Mouse (Mus musculus): ENCODE measurements around the gene P3h2. TPM values are rescaled to one million over a fixed set of nuclear protein-coding genes. Genes with fewer than 3 reads are reported as not detected.

P3h2 gene
- polyA plus RNA-seq, 1 experiment from 2014 or later = 5.3 TPM

DNA sequence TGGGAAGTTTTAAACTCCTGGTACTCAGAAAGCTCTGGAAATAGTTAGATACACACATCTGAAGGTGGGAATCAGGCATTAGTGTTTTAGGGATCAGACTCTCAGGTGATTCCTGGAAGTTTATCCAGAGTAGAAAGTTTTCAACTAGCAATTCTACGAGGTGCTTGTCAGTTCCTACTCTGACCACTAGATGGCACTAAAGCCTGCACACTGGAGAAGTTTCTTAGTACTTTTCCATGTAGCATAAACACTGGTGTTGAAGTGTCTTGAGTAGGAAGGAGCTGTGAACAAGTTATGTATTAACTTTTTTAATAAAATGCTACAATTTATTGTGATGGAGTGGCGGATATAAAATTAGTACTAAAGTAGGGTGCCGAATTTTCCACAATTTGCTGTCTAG, 141.7 kb downstream of the P3h2 start:
- H3K9ac ChIP-seq (ENCODE audit: low read length) = no peak overlapping the region
- ATAC-seq (ENCODE audit: insufficient number of reproducible peaks, low FRiP score, low TSS enrichment, low read depth) = no peak
- no peak overlapping the region for H3K4me3 ChIP-seq (ENCODE audit: low read depth, low read length)
- no peaks in the 10 kb centered on the region for H3K9me3 ChIP-seq (ENCODE audit: control insufficient read depth, low read length)
- H3K36me3 ChIP-seq (ENCODE audit: control insufficient read depth, insufficient read depth, low read length) = no peaks in the 10 kb centered on the region
- no peak overlapping the region for H3K27ac ChIP-seq (replicated peaks; ENCODE audit: low read depth, low read length)
- peak; percentile 77 for DNase-seq (ENCODE audit: low spot score)
- no peaks in the 10 kb centered on the region for H3K4me1 ChIP-seq (ENCODE audit: control insufficient read depth, insufficient read depth, low read length)
- no peaks in the 10 kb centered on the region for H3K27me3 ChIP-seq (ENCODE audit: control insufficient read depth, insufficient read depth, low read length)
- no peak overlapping the region for H3K4me2 ChIP-seq (ENCODE audit: low read depth, severe bottlenecking)
- 28% methylated on average over 3 of the region's 3 CpGs for WGBS

DNA sequence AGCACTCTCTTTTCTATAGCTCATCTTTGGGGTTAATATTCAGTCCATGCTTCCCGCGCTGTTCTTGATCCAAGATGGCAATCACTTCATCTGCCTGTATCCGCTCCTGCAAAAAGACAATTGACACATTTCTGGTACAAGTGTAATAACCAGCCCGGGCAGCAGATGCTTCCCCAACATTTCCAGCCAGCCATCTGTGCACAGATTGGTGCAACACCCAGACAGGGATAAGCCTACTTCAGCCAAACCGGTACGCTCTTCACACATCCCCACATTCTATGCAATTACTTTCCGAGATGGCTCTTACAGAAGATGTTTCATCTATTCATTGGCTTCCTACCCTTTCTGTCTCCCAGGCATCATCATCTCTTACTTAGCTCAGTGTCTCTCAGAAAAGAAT, 145.2 kb downstream of the P3h2 start:
- no peak overlapping the region for H3K27ac ChIP-seq (replicated peaks; ENCODE audit: low read depth, low read length)
- H3K4me3 ChIP-seq (ENCODE audit: low read depth, low read length) = no peak overlapping the region
- no peaks in the 10 kb centered on the region for H3K9me3 ChIP-seq (ENCODE audit: control insufficient read depth, low read length)
- WGBS = 90% methylated on average over 7 of the region's 7 CpGs
- no peak for DNase-seq (ENCODE audit: low spot score)
- H3K4me2 ChIP-seq (ENCODE audit: low read depth, severe bottlenecking) = no peak overlapping the region
- no peaks in the 10 kb centered on the region for H3K4me1 ChIP-seq (ENCODE audit: control insufficient read depth, insufficient read depth, low read length)
- H3K36me3 ChIP-seq (ENCODE audit: control insufficient read depth, insufficient read depth, low read length) = no peaks in the 10 kb centered on the region
- ATAC-seq (ENCODE audit: insufficient number of reproducible peaks, low FRiP score, low TSS enrichment, low read depth) = no peak
- H3K27me3 ChIP-seq (ENCODE audit: control insufficient read depth, insufficient read depth, low read length) = no peaks in the 10 kb centered on the region
- H3K9ac ChIP-seq (ENCODE audit: low read length) = no peak overlapping the region

DNA sequence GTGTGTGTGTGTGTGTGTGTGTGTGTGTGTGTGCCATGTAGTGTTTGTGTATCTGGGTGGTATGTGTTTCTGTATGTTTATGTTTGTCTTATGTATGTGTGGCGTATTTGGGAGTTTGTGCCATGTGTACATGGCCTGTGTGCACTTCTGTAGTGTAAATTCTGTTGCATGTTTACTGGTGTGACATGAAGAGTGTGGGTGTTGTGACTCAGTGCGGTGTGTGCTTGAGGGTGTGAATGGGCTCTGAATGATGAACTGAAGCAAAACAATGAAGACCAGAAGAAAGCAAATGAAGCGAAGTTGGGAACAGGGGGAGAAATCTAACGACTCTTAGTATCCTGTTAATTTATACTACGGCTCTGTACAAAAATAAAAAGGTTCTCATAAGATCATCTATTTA, 145.7 kb downstream of the P3h2 start:
- 97% methylated on average over 5 of the region's 5 CpGs for WGBS
- DNase-seq (ENCODE audit: low spot score) = no peak
- no peak overlapping the region for H3K4me2 ChIP-seq (ENCODE audit: low read depth, severe bottlenecking)
- no peak overlapping the region for H3K4me3 ChIP-seq (ENCODE audit: low read depth, low read length)
- no peak overlapping the region for H3K9ac ChIP-seq (ENCODE audit: low read length)
- no peak for ATAC-seq (ENCODE audit: insufficient number of reproducible peaks, low FRiP score, low TSS enrichment, low read depth)
- no peaks in the 10 kb centered on the region for H3K9me3 ChIP-seq (ENCODE audit: control insufficient read depth, low read length)
- H3K27me3 ChIP-seq (ENCODE audit: control insufficient read depth, insufficient read depth, low read length) = no peaks in the 10 kb centered on the region
- no peaks in the 10 kb centered on the region for H3K4me1 ChIP-seq (ENCODE audit: control insufficient read depth, insufficient read depth, low read length)
- H3K27ac ChIP-seq (replicated peaks; ENCODE audit: low read depth, low read length) = no peak overlapping the region
- H3K36me3 ChIP-seq (ENCODE audit: control insufficient read depth, insufficient read depth, low read length) = no peaks in the 10 kb centered on the region

DNA sequence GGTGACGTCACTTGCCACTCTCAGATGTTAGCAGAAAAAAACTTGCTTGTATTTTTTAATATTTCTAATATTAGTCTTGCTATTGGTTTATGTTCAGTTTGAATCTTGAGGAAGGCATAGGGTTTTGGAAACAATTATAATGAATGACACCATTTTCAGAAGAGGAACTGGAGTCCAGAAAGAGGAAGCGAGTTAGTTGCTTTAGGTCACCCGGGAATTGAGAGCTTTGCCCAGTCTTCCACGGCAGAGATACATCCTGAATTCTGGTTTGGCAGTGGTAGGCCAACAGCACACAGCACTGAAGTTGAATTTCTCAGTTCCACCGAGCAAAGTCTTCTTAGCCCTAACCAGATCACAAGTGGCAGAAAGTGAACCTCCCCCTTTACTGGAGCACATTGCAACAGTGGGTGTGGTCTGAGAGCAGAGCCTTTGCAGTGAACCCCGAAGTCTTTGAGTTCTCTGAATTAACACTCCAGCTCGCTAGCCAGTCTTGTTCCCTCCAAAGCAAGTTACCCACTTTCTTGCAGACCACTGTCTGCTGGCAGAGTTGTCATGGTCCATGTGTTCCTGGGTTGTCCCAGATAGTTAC, 146.8 kb downstream of the P3h2 start:
- ATAC-seq (ENCODE audit: insufficient number of reproducible peaks, low FRiP score, low TSS enrichment, low read depth) (no peak), DNase-seq (ENCODE audit: low spot score) (no peak)
- Histone ChIP-seq H3K9me3 (ENCODE audit: control insufficient read depth, low read length) (no peaks in the 10 kb centered on the region), H3K27ac (replicated peaks; ENCODE audit: low read depth, low read length) (no peak overlapping the region), H3K4me2 (ENCODE audit: low read depth, severe bottlenecking) (no peak overlapping the region), H3K9ac (ENCODE audit: low read length) (no peak overlapping the region), H3K4me3 (ENCODE audit: low read depth, low read length) (no peak overlapping the region), H3K27me3 (ENCODE audit: control insufficient read depth, insufficient read depth, low read length) (no peaks in the 10 kb centered on the region), H3K36me3 (ENCODE audit: control insufficient read depth, insufficient read depth, low read length) (no peaks in the 10 kb centered on the region), H3K4me1 (ENCODE audit: control insufficient read depth, insufficient read depth, low read length) (peaks cover 3% of the 10 kb centered on the region; the same call in 1 of the 2 replicates)
- 80% methylated on average over 7 of the region's 7 CpGs for WGBS

DNA sequence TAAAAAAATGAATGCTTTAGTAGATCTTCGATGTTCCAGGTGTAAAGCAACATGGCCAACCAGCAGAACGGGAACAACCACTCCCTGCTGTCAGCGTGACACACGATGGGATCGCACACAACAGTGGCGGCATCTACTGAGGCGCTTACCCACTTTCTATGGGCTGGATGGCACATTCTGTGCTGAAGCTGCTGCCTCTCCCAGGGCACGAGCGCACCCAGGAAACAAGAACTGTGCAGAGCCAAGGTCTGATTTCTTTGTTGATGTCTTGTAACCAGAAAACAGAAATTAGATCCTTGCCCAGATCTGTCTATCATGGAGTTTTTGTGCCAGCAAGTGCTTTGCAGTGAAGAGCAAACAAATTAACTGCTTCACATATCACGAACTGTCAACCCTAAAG, 147.4 kb downstream of the P3h2 start:
- no peaks in the 10 kb centered on the region for H3K36me3 ChIP-seq (ENCODE audit: control insufficient read depth, insufficient read depth, low read length)
- no peak overlapping the region for H3K9ac ChIP-seq (ENCODE audit: low read length)
- no peak overlapping the region for H3K27ac ChIP-seq (replicated peaks; ENCODE audit: low read depth, low read length)
- H3K27me3 ChIP-seq (ENCODE audit: control insufficient read depth, insufficient read depth, low read length) = no peaks in the 10 kb centered on the region
- ATAC-seq (ENCODE audit: insufficient number of reproducible peaks, low FRiP score, low TSS enrichment, low read depth) = no peak
- no peaks in the 10 kb centered on the region for H3K9me3 ChIP-seq (ENCODE audit: control insufficient read depth, low read length)
- H3K4me1 ChIP-seq (ENCODE audit: control insufficient read depth, insufficient read depth, low read length) = peaks cover 3% of the 10 kb centered on the region; the same call in 1 of the 2 replicates
- WGBS = 93% methylated on average over 10 of the region's 10 CpGs
- no peak overlapping the region for H3K4me2 ChIP-seq (ENCODE audit: low read depth, severe bottlenecking)
- H3K4me3 ChIP-seq (ENCODE audit: low read depth, low read length) = no peak overlapping the region
- DNase-seq (ENCODE audit: low spot score) = no peak

DNA sequence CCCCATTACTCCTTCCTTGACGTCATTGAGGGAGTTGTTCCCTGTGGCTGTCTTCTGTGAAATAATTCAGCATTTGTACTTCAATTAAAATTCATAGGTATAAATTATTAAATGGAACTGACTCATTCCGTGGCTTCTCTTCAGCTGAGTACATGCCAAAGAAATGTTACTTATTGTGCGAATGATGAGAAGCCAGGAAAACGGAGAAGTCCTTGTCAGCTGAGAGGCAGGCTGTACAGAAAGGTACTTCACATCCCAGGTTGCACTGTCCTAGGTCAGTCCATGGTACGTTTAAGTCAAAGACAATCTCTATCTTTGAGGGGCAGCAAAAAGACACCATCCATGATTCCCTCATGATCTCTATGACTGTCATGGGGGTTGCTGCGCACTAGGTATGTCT, 148.8 kb downstream of the P3h2 start:
- DNase-seq (ENCODE audit: low spot score) (no peak), ATAC-seq (ENCODE audit: insufficient number of reproducible peaks, low FRiP score, low TSS enrichment, low read depth) (no peak)
- H3K9ac ChIP-seq (ENCODE audit: low read length) = no peak overlapping the region
- no peaks in the 10 kb centered on the region for H3K27me3 ChIP-seq (ENCODE audit: control insufficient read depth, insufficient read depth, low read length)
- H3K4me1 ChIP-seq (ENCODE audit: control insufficient read depth, insufficient read depth, low read length) = peaks cover 3% of the 10 kb centered on the region; the same call in 1 of the 2 replicates
- H3K36me3 ChIP-seq (ENCODE audit: control insufficient read depth, insufficient read depth, low read length) = no peaks in the 10 kb centered on the region
- no peaks in the 10 kb centered on the region for H3K9me3 ChIP-seq (ENCODE audit: control insufficient read depth, low read length)
- no peak overlapping the region for H3K4me2 ChIP-seq (ENCODE audit: low read depth, severe bottlenecking)
- H3K4me3 ChIP-seq (ENCODE audit: low read depth, low read length) = no peak overlapping the region
- H3K27ac ChIP-seq (replicated peaks; ENCODE audit: low read depth, low read length) = no peak overlapping the region
- 94% methylated on average over 6 of the region's 6 CpGs for whole genome bisulfite sequencing

DNA sequence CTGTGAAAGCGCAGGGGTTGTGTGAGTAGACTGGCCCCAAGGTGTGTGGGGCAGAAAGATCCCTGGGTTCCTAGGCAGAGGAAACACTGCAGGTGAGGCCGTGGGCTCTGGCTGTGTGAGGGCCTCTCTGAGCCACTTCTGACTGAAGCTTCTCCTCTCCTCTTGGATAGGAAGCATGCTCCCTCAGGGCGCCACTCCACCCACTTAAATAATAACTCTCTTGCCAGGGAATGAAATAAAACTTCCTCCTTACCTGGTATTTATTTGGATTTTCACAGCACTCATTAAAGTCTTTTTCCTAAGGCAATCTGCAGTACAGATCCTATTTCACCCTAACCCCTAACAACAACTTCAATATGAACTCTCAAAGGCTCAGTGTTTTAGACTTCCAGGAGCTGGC, 151.0 kb downstream of the P3h2 start:
- Histone ChIP-seq H3K27me3 (ENCODE audit: control insufficient read depth, insufficient read depth, low read length) (no peaks in the 10 kb centered on the region), H3K36me3 (ENCODE audit: control insufficient read depth, insufficient read depth, low read length) (no peaks in the 10 kb centered on the region), H3K4me1 (ENCODE audit: control insufficient read depth, insufficient read depth, low read length) (peaks cover 3% of the 10 kb centered on the region; the same call in 1 of the 2 replicates), H3K9me3 (ENCODE audit: control insufficient read depth, low read length) (no peaks in the 10 kb centered on the region), H3K4me3 (ENCODE audit: low read depth, low read length) (no peak overlapping the region), H3K9ac (ENCODE audit: low read length) (no peak overlapping the region), H3K4me2 (ENCODE audit: low read depth, severe bottlenecking) (no peak overlapping the region), H3K27ac (replicated peaks; ENCODE audit: low read depth, low read length) (no peak overlapping the region)
- ATAC-seq (ENCODE audit: insufficient number of reproducible peaks, low FRiP score, low TSS enrichment, low read depth) = no peak
- no peak for DNase-seq (ENCODE audit: low spot score)
- 79% methylated on average over 3 of the region's 3 CpGs for WGBS

DNA sequence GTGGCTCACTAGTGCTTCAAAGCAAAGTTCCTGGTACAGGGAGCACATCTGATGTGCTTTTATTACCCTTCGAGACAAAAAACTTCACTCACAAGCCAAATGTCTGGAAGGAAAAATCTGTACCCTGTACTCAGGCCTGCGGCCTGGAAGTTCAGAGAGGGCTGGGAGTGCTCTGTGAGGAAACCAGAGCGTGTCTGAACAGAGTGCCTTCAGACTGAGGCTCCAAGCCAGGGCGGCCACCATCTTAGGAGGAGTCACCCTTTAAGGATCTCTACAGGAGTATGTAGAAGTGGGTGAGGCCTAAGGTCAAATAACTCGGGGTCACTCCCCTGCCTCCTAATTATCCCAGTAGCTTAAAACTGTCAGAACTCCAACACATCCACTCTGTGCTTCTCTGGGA, 152.2 kb downstream of the P3h2 start:
- no peak for ATAC-seq (ENCODE audit: insufficient number of reproducible peaks, low FRiP score, low TSS enrichment, low read depth)
- Histone ChIP-seq H3K4me3 (ENCODE audit: low read depth, low read length) (no peak overlapping the region), H3K27ac (replicated peaks; ENCODE audit: low read depth, low read length) (no peak overlapping the region), H3K36me3 (ENCODE audit: control insufficient read depth, insufficient read depth, low read length) (no peaks in the 10 kb centered on the region), H3K9me3 (ENCODE audit: control insufficient read depth, low read length) (no peaks in the 10 kb centered on the region), H3K4me2 (ENCODE audit: low read depth, severe bottlenecking) (no peak overlapping the region), H3K9ac (ENCODE audit: low read length) (no peak overlapping the region), H3K27me3 (ENCODE audit: control insufficient read depth, insufficient read depth, low read length) (no peaks in the 10 kb centered on the region), H3K4me1 (ENCODE audit: control insufficient read depth, insufficient read depth, low read length) (peaks cover 3% of the 10 kb centered on the region; the same call in 1 of the 2 replicates)
- WGBS = 56% methylated on average over 5 of the region's 5 CpGs
- DNase-seq (ENCODE audit: low spot score) = no peak

DNA sequence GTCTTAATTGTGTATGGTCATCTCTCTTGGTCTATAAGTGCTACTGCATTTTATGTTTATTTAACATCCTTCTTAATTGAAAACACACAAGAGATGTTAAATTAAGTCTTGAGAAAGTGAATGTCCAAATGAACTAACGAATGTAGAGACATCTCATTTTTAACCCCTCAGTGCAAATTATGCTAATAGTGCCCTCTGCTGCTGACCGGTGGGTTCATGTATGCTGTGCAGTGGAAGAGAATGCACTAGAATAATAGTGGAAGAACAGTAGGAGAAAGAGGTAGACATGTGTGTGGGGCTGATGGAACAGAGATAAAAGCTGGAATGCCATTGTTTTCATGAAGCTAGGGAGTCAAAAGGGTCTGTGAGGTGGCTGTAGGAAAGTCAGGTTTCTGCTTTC, 153.6 kb downstream of the P3h2 start:
- Histone ChIP-seq H3K27ac (replicated peaks; ENCODE audit: low read depth, low read length) (no peak overlapping the region), H3K4me1 (ENCODE audit: control insufficient read depth, insufficient read depth, low read length) (peaks cover 3% of the 10 kb centered on the region; the same call in 1 of the 2 replicates), H3K4me2 (ENCODE audit: low read depth, severe bottlenecking) (no peak overlapping the region), H3K9me3 (ENCODE audit: control insufficient read depth, low read length) (no peaks in the 10 kb centered on the region), H3K4me3 (ENCODE audit: low read depth, low read length) (no peak overlapping the region), H3K36me3 (ENCODE audit: control insufficient read depth, insufficient read depth, low read length) (no peaks in the 10 kb centered on the region), H3K27me3 (ENCODE audit: control insufficient read depth, insufficient read depth, low read length) (no peaks in the 10 kb centered on the region), H3K9ac (ENCODE audit: low read length) (no peak overlapping the region)
- ATAC-seq (ENCODE audit: insufficient number of reproducible peaks, low FRiP score, low TSS enrichment, low read depth) (no peak; the same call in 1 of the 2 replicates), DNase-seq (ENCODE audit: low spot score) (no peak)
- WGBS = 71% methylated on average over 2 of the region's 2 CpGs

Data from limb, embryonic 11.5 days (tissue).